Mouse (Mus musculus): Measurements from ENCODE around the gene Foxo3. TPM values are rescaled to one million over a fixed set of nuclear protein-coding genes. Genes with fewer than 3 reads are reported as not detected.

Gene Foxo3
- polyA plus RNA-seq, 3 experiments from 2014 or later = 6.6 to 11.9 (median 9.2) TPM

- ATAC-seq = no peak
Observed at GRCm38 (mm10) chr10:42275401-42275870, 1.1 kb downstream of the Foxo3 start.

- no peak for ATAC-seq
Observed at GRCm38 (mm10) chr10:42274712-42275400, 1.7 kb downstream of the Foxo3 start.

GRCm38 (mm10) chr10:42273760-42274691 is 2.5 kb downstream of the Foxo3 start:
- ATAC-seq = no peak

GRCm38 (mm10) chr10:42273403-42273759 is 3.2 kb downstream of the Foxo3 start:
- ATAC-seq = no peak

GRCm38 (mm10) chr10:42271454-42272230 is 4.9 kb downstream of the Foxo3 start:
- no peak for ATAC-seq

GRCm38 (mm10) chr10:42270277-42271083 is 6.1 kb downstream of the Foxo3 start:
- no peak for ATAC-seq

- ATAC-seq = peak; percentile 84
Observed at GRCm38 (mm10) chr10:42269281-42270025, 7.1 kb downstream of the Foxo3 start.

- ATAC-seq = no peak
Observed at GRCm38 (mm10) chr10:42267811-42268545, 8.6 kb downstream of the Foxo3 start.

- no peak for ATAC-seq
Observed at GRCm38 (mm10) chr10:42265021-42265689, 11.4 kb downstream of the Foxo3 start.

GRCm38 (mm10) chr10:42264195-42264594 is 12.4 kb downstream of the Foxo3 start:
- no peak for ATAC-seq

- no peak for ATAC-seq
Observed at GRCm38 (mm10) chr10:42263701-42264100, 12.9 kb downstream of the Foxo3 start.

GRCm38 (mm10) chr10:42262061-42262460 is 14.5 kb downstream of the Foxo3 start:
- ATAC-seq = no peak

- no peak for ATAC-seq
Observed at GRCm38 (mm10) chr10:42261103-42261502, 15.5 kb downstream of the Foxo3 start.

GRCm38 (mm10) chr10:42260523-42260922 is 16.0 kb downstream of the Foxo3 start:
- ATAC-seq = no peak

- ATAC-seq = no peak
Observed at GRCm38 (mm10) chr10:42259602-42260001, 17.0 kb downstream of the Foxo3 start.

- ATAC-seq = no peak
Observed at GRCm38 (mm10) chr10:42257985-42258384, 18.6 kb downstream of the Foxo3 start.

GRCm38 (mm10) chr10:42254788-42255187 is 21.8 kb downstream of the Foxo3 start:
- no peak for ATAC-seq

- ATAC-seq = no peak
Observed at GRCm38 (mm10) chr10:42251749-42252323, 24.7 kb downstream of the Foxo3 start.

- no peak for ATAC-seq
Observed at GRCm38 (mm10) chr10:42251203-42251602, 25.4 kb downstream of the Foxo3 start.

- no peak for ATAC-seq
Observed at GRCm38 (mm10) chr10:42249965-42250364, 26.6 kb downstream of the Foxo3 start.

Measured in inflammation-experienced regulatory T-cells, adult 6 months (primary cell).